Mouse (Mus musculus) hematopoietic stem cell, adult 5-6 weeks (primary cell): ENCODE results near the gene Abce1. TPM values are rescaled to one million over a fixed set of nuclear protein-coding genes. Genes with fewer than 3 reads are reported as not detected.

Source experiments
- ATAC-seq, 2 experiments: fragments of 125-278 bp in 1 of 2; replicated peaks in 1 of 2; 2 replicates each; pipeline ENCODE4 v1.8.0; 2016 to 2017; ENCODE audit warnings: inconsistent platforms in 2 of 2, mild to moderate bottlenecking in 2 of 2, moderate number of reproducible peaks in 2 of 2, low read depth in 1 of 2, moderate TSS enrichment in 1 of 2; ENCODE audit not compliant: low FRiP score in 2 of 2, poor library complexity in 2 of 2, severe bottlenecking in 2 of 2, insufficient read depth in 1 of 2, low TSS enrichment in 1 of 2
- total RNA-seq: library from RNA; stranded (forward); fragments of 172-1452, 232-1000 nt; gene quantifications from 2 replicates; pipeline ENCODE4 v1.2.3, GENCODE M21; 2017

The Abce1 gene
- total RNA-seq, 1 experiment from 2014 or later, result 235 TPM

- no peak for ATAC-seq
Measured at GRCm38 (mm10) chr8:79653736-79654135, 57.8 kb downstream of the Abce1 start.

- peak; percentile 49 to 69; a peak in 1 of 4 replicates for ATAC-seq
Measured at GRCm38 (mm10) chr8:79650158-79650814, 61.3 kb downstream of the Abce1 start.

GRCm38 (mm10) chr8:79649569-79649968 is 62.0 kb downstream of the Abce1 start:
- no peak for ATAC-seq

GRCm38 (mm10) chr8:79641119-79641518 is 70.4 kb downstream of the Abce1 start:
- ATAC-seq, result no peak

GRCm38 (mm10) chr8:79639586-79640451 is 71.7 kb downstream of the Abce1 start, which contains the start of gene Otud4:
Gene Otud4, plus strand, starts transcription at chr8:79639618.
- peak in 1 of 2 experiments; percentile 34; a peak in 3 of 4 replicates for ATAC-seq

- ATAC-seq, result peak; percentile 97 to 99
Measured at GRCm38 (mm10) chr8:79638707-79639549, 72.6 kb downstream of the Abce1 start.

GRCm38 (mm10) chr8:79638001-79638706 is 73.4 kb downstream of the Abce1 start:
- ATAC-seq, result no peak

- ATAC-seq, result no peak
Measured at GRCm38 (mm10) chr8:79637237-79637636, 74.3 kb downstream of the Abce1 start.

- no peak for ATAC-seq
Measured at GRCm38 (mm10) chr8:79636151-79636550, 75.4 kb downstream of the Abce1 start.

GRCm38 (mm10) chr8:79635491-79635890 is 76.0 kb downstream of the Abce1 start:
- ATAC-seq, result no peak

Other genes with a start within 250 kb of the Abce1 start
- 78.3 and 83.3 TPM in 2 replicates for gene Otud4, start 72.1 kb downstream of the Abce1 start, total RNA-seq
- 10.8 and 13.3 TPM in 2 replicates for gene Anapc10, start 80 bp upstream of the Abce1 start, total RNA-seq